In genomic region chr9:106202819-106203636, GRCm38 (mm10) we compare ENCODE assay signal across 8 mouse cellular contexts. TPM values are rescaled to one million over a fixed set of nuclear protein-coding genes. Genes with fewer than 3 reads are reported as not detected.
DNase-seq lines count a peak whose midpoint lies in the region; ATAC-seq and TF ChIP-seq lines count a peak whose summit lies in the region.

Gene Twf2, plus strand, starts transcription at chr9:106203108.

- H3K4me2 ChIP-seq in lung, embryonic 16.5 days (ENCODE audit: low read depth, low read length): peak within 1 kb of the TSS; percentile 66

- peaks cover 9 to 35% of the 10 kb centered on the region in 2 experiments for H3K4me1 ChIP-seq in MEL (ENCODE audit: control insufficient read depth in 1 of 2, insufficient read depth in 2 of 2, low read length in 2 of 2)
- H3K4me1 ChIP-seq in cerebellum, adult 2 months (ENCODE audit: control insufficient read depth, insufficient read depth, low read length): peaks cover 37% of the 10 kb centered on the region
- peaks cover 32% of the 10 kb centered on the region for H3K4me1 ChIP-seq in lung, embryonic 16.5 days (replicated peaks; ENCODE audit: control insufficient read depth, insufficient read depth, low read length)

- no peaks in the 10 kb centered on the region for H3K9me3 ChIP-seq in MEL (replicated peaks; ENCODE audit: insufficient read depth, low read length)
- no peaks in the 10 kb centered on the region for H3K9me3 ChIP-seq in lung, embryonic 16.5 days (ENCODE audit: control insufficient read depth, low read length)

- H3K27me3 ChIP-seq in MEL (ENCODE audit: control insufficient read depth in 1 of 2, insufficient read depth in 2 of 2, low read length in 2 of 2): no peaks in the 10 kb centered on the region
- H3K27me3 ChIP-seq in cerebellum, adult 2 months (ENCODE audit: control insufficient read depth, insufficient read depth, low read length): no peaks in the 10 kb centered on the region
- no peaks in the 10 kb centered on the region for H3K27me3 ChIP-seq in lung, embryonic 16.5 days (ENCODE audit: control insufficient read depth, insufficient read depth, low read depth, low read length)

- H3K4me3 ChIP-seq in MEL (ENCODE audit: control insufficient read depth in 1 of 2, insufficient read depth in 1 of 2, low read depth in 2 of 2, low read length in 2 of 2): peak within 1 kb of the TSS; percentile 67 to 88
- peak within 1 kb of the TSS; percentile 71 for H3K4me3 ChIP-seq in cerebellum, adult 2 months (replicated peaks; ENCODE audit: insufficient read depth, low read depth, low read length)
- peak within 1 kb of the TSS; percentile 76 for H3K4me3 ChIP-seq in lung, embryonic 16.5 days (ENCODE audit: low read length)

- TF ChIP-seq EP300 in MEL (IDR thresholded peaks at IDR 0.05; ENCODE audit: low read depth in 1 of 2, low read length in 2 of 2): no peak

- H3K36me3 ChIP-seq in MEL (ENCODE audit: control insufficient read depth in 1 of 2, insufficient read depth in 2 of 2, low read length in 2 of 2): peaks cover 0 to 19% of the 10 kb centered on the region in 2 experiments; a peak in 2 of 4 replicates
- H3K36me3 ChIP-seq in lung, embryonic 16.5 days (ENCODE audit: control insufficient read depth, insufficient read depth, low read length): no peaks in the 10 kb centered on the region

- TF ChIP-seq CTCF in MEL (IDR thresholded peaks at IDR 0.05 in 2 of 3, conservative IDR thresholded peaks at IDR 0.05 in 1 of 3; ENCODE audit: control insufficient read depth in 1 of 3, insufficient read depth in 1 of 3, low read depth in 2 of 3, low read length in 3 of 3, poor library complexity in 1 of 3, severe bottlenecking in 1 of 3): no peak
- TF ChIP-seq CTCF in cerebellum, adult 2 months (IDR thresholded peaks at IDR 0.05; ENCODE audit: borderline replicate concordance, insufficient read depth, low read depth, low read length): no peak

- WGBS in cerebellum, adult 2 months: 1% methylated on average over 58 of the region's 61 CpGs
- under 1% methylated on average over 61 of the region's 61 CpGs for whole genome bisulfite sequencing in lung, embryonic 16.5 days

- peak within 1 kb of the TSS; percentile 58 for H3K27ac ChIP-seq in MEL (ENCODE audit: control insufficient read depth, low read depth, low read length)
- peak within 1 kb of the TSS; percentile 90 for H3K27ac ChIP-seq in cerebellum, adult 2 months (ENCODE audit: insufficient read depth, low read length)
- H3K27ac ChIP-seq in lung, embryonic 16.5 days (ENCODE audit: low read length): peak within 1 kb of the TSS; percentile 71

- H3K79me2 ChIP-seq in MEL (ENCODE audit: control insufficient read depth, insufficient read depth, low read length, poor library complexity): peaks cover 18% of the 10 kb centered on the region

- no peak for TF ChIP-seq RAD21 in MEL (IDR thresholded peaks at IDR 0.05; ENCODE audit: low read depth, low read length)

- peak; percentile 70 to 76 for ATAC-seq in hematopoietic stem cell, adult 5-6 weeks (replicated peaks in 1 of 2; ENCODE audit: insufficient read depth in 1 of 2, low FRiP score in 2 of 2, low TSS enrichment in 1 of 2, low read depth in 1 of 2, poor library complexity in 2 of 2, severe bottlenecking in 2 of 2)
- ATAC-seq in lung, embryonic 16.5 days (ENCODE audit: low read depth): peak; percentile 93

- peak; percentile 94 for DNase-seq in MEL (ENCODE audit: low read depth, low spot score)
- peak; percentile 90 to 92 for DNase-seq in cerebellum, adult 2 months
- DNase-seq in forelimb bud, embryonic 11.5 days (ENCODE audit: low read depth, low spot score): peak; percentile 94
- DNase-seq in layer of hippocampus, adult 9-10 months (ENCODE audit: low spot score): peak; percentile 69
- peak; percentile 94 for DNase-seq in ovary, postnatal 10 days (ENCODE audit: low spot score)
- DNase-seq in thymus, postnatal 10 days (ENCODE audit: low spot score in 2 of 2): peak; percentile 72 to 80

- H3K9ac ChIP-seq in MEL (ENCODE audit: control insufficient read depth, low read depth, low read length, poor library complexity, severe bottlenecking): peak within 1 kb of the TSS; percentile 62
- peak within 1 kb of the TSS; percentile 87 for H3K9ac ChIP-seq in lung, embryonic 16.5 days (ENCODE audit: low read length)

- peak; percentile 60 to 73 for TF ChIP-seq POLR2A in MEL (IDR thresholded peaks at IDR 0.05; ENCODE audit: control insufficient read depth in 1 of 2, insufficient read depth in 1 of 2, low read depth in 1 of 2, low read length in 2 of 2, poor library complexity in 1 of 2)
- peak; percentile 73 for TF ChIP-seq POLR2A in cerebellum, adult 2 months (IDR thresholded peaks at IDR 0.05; ENCODE audit: borderline replicate concordance, insufficient read depth, low read length)

TF ChIP-seq in MEL, 35 proteins besides CTCF, POLR2A, EP300 and RAD21:
- TF ChIP-seq ELF1 (IDR thresholded peaks at IDR 0.05; ENCODE audit: low read depth, low read length) (peak; percentile 32; the same call in 1 of the 2 replicates), HCFC1 (IDR thresholded peaks at IDR 0.05; ENCODE audit: low read depth, low read length) (peak; percentile 67), JUND (IDR thresholded peaks at IDR 0.05; ENCODE audit: low read depth, low read length) (no peak), E2F4 (IDR thresholded peaks at IDR 0.05; ENCODE audit: borderline replicate concordance, low read depth, low read length) (no peak), UBTF (IDR thresholded peaks at IDR 0.05; ENCODE audit: borderline replicate concordance, insufficient read depth, low read depth, low read length) (0 out of 2 replicates have a peak, but pooled peaks have one; percentile 37), MYC (IDR thresholded peaks at IDR 0.05; ENCODE audit: low read depth, low read length) (0 out of 2 replicates have a peak, but pooled peaks have one; percentile 31), ZC3H11A (IDR thresholded peaks at IDR 0.05; ENCODE audit: low read depth, low read length) (no peak), TCF12 (IDR thresholded peaks at IDR 0.05; ENCODE audit: low read depth, low read length) (0 out of 2 replicates have a peak, but pooled peaks have one; percentile 31), ZNF384 (IDR thresholded peaks at IDR 0.05; ENCODE audit: low read depth, low read length) (no peak), SIN3A (IDR thresholded peaks at IDR 0.05; ENCODE audit: low read length) (peak; percentile 48), SMC3 (IDR thresholded peaks at IDR 0.05; ENCODE audit: low read depth, low read length) (no peak), POLR2AphosphoS2 (IDR thresholded peaks at IDR 0.05; ENCODE audit: low read length) (peak; percentile 67), NRF1 (IDR thresholded peaks at IDR 0.05; ENCODE audit: insufficient read depth, low read depth, low read length, poor library complexity, severe bottlenecking) (peak; percentile 84), ZMIZ1 (IDR thresholded peaks at IDR 0.05; ENCODE audit: low read depth, low read length) (peak; percentile 82; the same call in 1 of the 2 replicates), GABPA (IDR thresholded peaks at IDR 0.05; ENCODE audit: low read depth, low read length) (no peak), NELFE (IDR thresholded peaks at IDR 0.05; ENCODE audit: low read depth, low read length) (peak; percentile 85), MXI1 (IDR thresholded peaks at IDR 0.05; ENCODE audit: low read depth, low read length) (peak; percentile 62; the same call in 1 of the 2 replicates)

RNA-seq across cellular contexts. Expression of gene Twf2, which starts in this region (rescaled TPM):
- total RNA-seq in MEL (2012; rRNA removed): 63.9 and 66.8 TPM in 2 replicates
- 100 to 1,000 TPM in 1 of 2 experiments, not detected in 1; 101 TPM for polyA plus RNA-seq in MEL (2012; ENCODE audit: insufficient read depth in 1 of 2, insufficient read length in 2 of 2, low read depth in 1 of 2, low replicate concordance in 2 of 2, missing spikeins in 1 of 2)
- polyA plus RNA-seq in cerebellum, adult 2 months (2012; rRNA removed): 54.7 and 59.1 TPM in 2 replicates
- total RNA-seq in hematopoietic stem cell, adult 5-6 weeks (2017): 34.2 and 64.2 TPM in 2 replicates
- 69.8 and 69.9 TPM in 2 replicates for polyA plus RNA-seq in lung, embryonic 16.5 days (2015; fragmentation: Nextera tagmentation; extraction: Ambion mirVana)

Comparison
In these comparisons a context has a peak if more than half of its experiments do, and no peak if none do; other contexts are left out.
1. Peak in every context shown above with its lines: DNase-seq, ATAC-seq, H3K4me3 ChIP-seq and H3K27ac ChIP-seq.